Mouse (Mus musculus): ENCODE data around the gene Znrf2. TPM values are rescaled to one million over a fixed set of nuclear protein-coding genes. Genes with fewer than 3 reads are reported as not detected.

The Znrf2 gene
- polyA plus RNA-seq, 1 experiment from 2014 or later = 5.1 TPM

DNA sequence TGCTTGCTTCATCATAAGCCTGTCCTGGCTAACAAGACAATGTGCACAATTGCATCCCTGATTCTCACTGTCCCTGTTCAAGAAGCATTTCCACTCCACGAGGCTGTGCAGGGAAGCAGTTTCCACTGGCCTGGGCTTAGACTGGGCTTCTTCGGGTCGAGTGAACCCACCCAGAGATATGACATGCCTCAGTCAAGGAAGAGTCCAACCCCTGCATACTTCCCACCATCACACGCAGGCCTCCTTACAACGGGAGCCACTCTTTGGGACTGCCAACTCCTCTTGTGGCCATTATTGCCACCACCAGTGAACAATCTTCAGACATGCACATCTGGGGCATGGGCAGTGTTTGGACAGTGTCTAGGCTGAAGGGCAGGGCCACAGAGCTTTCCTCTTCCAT lies 101.8 kb downstream of the Znrf2 start:
- no peaks in the 10 kb centered on the region for H3K4me1 ChIP-seq (ENCODE audit: control insufficient read depth, insufficient read depth, low read length)
- no peaks in the 10 kb centered on the region for H3K9me3 ChIP-seq (ENCODE audit: control insufficient read depth, low read length)
- H3K4me3 ChIP-seq (ENCODE audit: low read depth, low read length) = no peak overlapping the region
- no peaks in the 10 kb centered on the region for H3K36me3 ChIP-seq (ENCODE audit: control insufficient read depth, insufficient read depth, low read length)
- H3K27me3 ChIP-seq (replicated peaks; ENCODE audit: control insufficient read depth, insufficient read depth, low read length) = no peaks in the 10 kb centered on the region
- WGBS = 84% methylated on average over 5 of the region's 5 CpGs
- no peak overlapping the region for H3K4me2 ChIP-seq (ENCODE audit: low read depth, low read length)
- ATAC-seq (ENCODE audit: low read depth) (no peak), DNase-seq (ENCODE audit: low spot score) (no peak)
- no peak overlapping the region for H3K27ac ChIP-seq (replicated peaks; ENCODE audit: low read depth, low read length)
- H3K9ac ChIP-seq (ENCODE audit: low read depth, low read length) = no peak overlapping the region

DNA sequence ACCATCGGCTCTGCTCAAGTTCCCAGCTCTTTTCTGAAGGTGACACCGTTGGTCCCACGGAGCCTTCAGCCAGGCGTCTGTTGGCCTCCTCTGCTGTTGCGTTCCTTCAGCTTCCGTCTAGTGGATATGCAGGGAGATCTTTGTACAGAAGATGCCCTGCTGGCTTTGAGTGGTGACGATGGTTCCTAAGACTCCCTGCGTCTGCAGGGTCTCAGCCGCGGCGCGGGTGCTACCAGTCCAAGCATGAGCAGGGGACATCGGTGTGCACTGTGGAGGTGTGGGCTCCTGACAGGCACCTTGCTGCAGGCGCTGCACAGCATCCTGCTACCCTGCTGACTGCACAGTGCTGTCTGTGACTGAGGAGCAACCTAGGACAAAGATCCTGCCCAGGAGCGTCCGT lies 107.8 kb downstream of the Znrf2 start:
- DNase-seq (ENCODE audit: low spot score) = no peak
- Histone ChIP-seq H3K4me3 (ENCODE audit: low read depth, low read length) (no peak overlapping the region), H3K36me3 (ENCODE audit: control insufficient read depth, insufficient read depth, low read length) (peaks cover 9% of the 10 kb centered on the region; the same call in 1 of the 2 replicates), H3K27ac (replicated peaks; ENCODE audit: low read depth, low read length) (no peak overlapping the region), H3K9me3 (ENCODE audit: control insufficient read depth, low read length) (no peaks in the 10 kb centered on the region), H3K4me1 (ENCODE audit: control insufficient read depth, insufficient read depth, low read length) (no peaks in the 10 kb centered on the region), H3K9ac (ENCODE audit: low read depth, low read length) (no peak overlapping the region), H3K4me2 (ENCODE audit: low read depth, low read length) (no peak overlapping the region), H3K27me3 (replicated peaks; ENCODE audit: control insufficient read depth, insufficient read depth, low read length) (no peaks in the 10 kb centered on the region)
- WGBS = 93% methylated on average over 16 of the region's 16 CpGs
- no peak for ATAC-seq (ENCODE audit: low read depth)

- Histone ChIP-seq H3K4me2 (ENCODE audit: low read depth, low read length) (no peak overlapping the region), H3K4me1 (ENCODE audit: control insufficient read depth, insufficient read depth, low read length) (no peaks in the 10 kb centered on the region), H3K9me3 (ENCODE audit: control insufficient read depth, low read length) (no peaks in the 10 kb centered on the region), H3K36me3 (ENCODE audit: control insufficient read depth, insufficient read depth, low read length) (peaks cover 9% of the 10 kb centered on the region; the same call in 1 of the 2 replicates), H3K9ac (ENCODE audit: low read depth, low read length) (no peak overlapping the region), H3K27ac (replicated peaks; ENCODE audit: low read depth, low read length) (no peak overlapping the region), H3K27me3 (replicated peaks; ENCODE audit: control insufficient read depth, insufficient read depth, low read length) (no peaks in the 10 kb centered on the region), H3K4me3 (ENCODE audit: low read depth, low read length) (no peak overlapping the region)
- no peak for DNase-seq (ENCODE audit: low spot score)
- ATAC-seq (ENCODE audit: low read depth) = no peak
- 55% methylated on average over 7 of the region's 7 CpGs for WGBS
These were observed 109.2 kb downstream of the Znrf2 start for GRCm38 (mm10) chr6:54925736-54926440.

DNA sequence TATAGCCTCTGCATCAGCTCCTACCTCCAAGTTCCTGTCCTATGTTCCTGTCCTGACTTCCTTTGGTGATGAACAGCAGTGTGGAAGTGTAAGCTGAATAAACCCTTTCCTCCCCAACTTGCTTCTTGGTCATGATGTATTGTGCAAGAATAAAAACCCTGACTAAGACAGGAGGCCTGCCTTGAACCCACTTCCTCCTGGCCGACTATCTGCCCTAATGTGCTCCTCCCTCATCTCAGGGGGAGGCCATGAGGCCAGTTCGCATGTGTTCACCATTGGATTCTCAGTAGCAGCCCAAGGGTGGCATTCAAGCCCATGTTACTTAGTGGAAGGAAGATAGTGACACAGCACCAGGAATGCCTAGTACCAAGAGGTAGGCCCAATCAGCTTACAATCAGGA lies 110.2 kb downstream of the Znrf2 start:
- 71% methylated on average over 2 of the region's 2 CpGs for WGBS
- H3K9me3 ChIP-seq (ENCODE audit: control insufficient read depth, low read length) = no peaks in the 10 kb centered on the region
- peaks cover 9% of the 10 kb centered on the region; the same call in 1 of the 2 replicates for H3K36me3 ChIP-seq (ENCODE audit: control insufficient read depth, insufficient read depth, low read length)
- no peaks in the 10 kb centered on the region for H3K27me3 ChIP-seq (replicated peaks; ENCODE audit: control insufficient read depth, insufficient read depth, low read length)
- DNase-seq (ENCODE audit: low spot score) (no peak), ATAC-seq (ENCODE audit: low read depth) (no peak)
- no peak overlapping the region for H3K4me2 ChIP-seq (ENCODE audit: low read depth, low read length)
- H3K4me3 ChIP-seq (ENCODE audit: low read depth, low read length) = no peak overlapping the region
- H3K4me1 ChIP-seq (ENCODE audit: control insufficient read depth, insufficient read depth, low read length) = no peaks in the 10 kb centered on the region
- H3K9ac ChIP-seq (ENCODE audit: low read depth, low read length) = no peak overlapping the region
- no peak overlapping the region for H3K27ac ChIP-seq (replicated peaks; ENCODE audit: low read depth, low read length)

GRCm38 (mm10) chr6:54927946-54928345 lies 111.2 kb downstream of the Znrf2 start:
- H3K4me2 ChIP-seq (ENCODE audit: low read depth, low read length) = no peak overlapping the region
- no peak overlapping the region for H3K27ac ChIP-seq (replicated peaks; ENCODE audit: low read depth, low read length)
- H3K36me3 ChIP-seq (ENCODE audit: control insufficient read depth, insufficient read depth, low read length) = peaks cover 9% of the 10 kb centered on the region; the same call in 1 of the 2 replicates
- ATAC-seq (ENCODE audit: low read depth) (no peak), DNase-seq (ENCODE audit: low spot score) (no peak)
- H3K4me1 ChIP-seq (ENCODE audit: control insufficient read depth, insufficient read depth, low read length) = no peaks in the 10 kb centered on the region
- H3K4me3 ChIP-seq (ENCODE audit: low read depth, low read length) = no peak overlapping the region
- no peak overlapping the region for H3K9ac ChIP-seq (ENCODE audit: low read depth, low read length)
- no peaks in the 10 kb centered on the region for H3K9me3 ChIP-seq (ENCODE audit: control insufficient read depth, low read length)
- WGBS = 78% methylated on average over 6 of the region's 6 CpGs
- H3K27me3 ChIP-seq (replicated peaks; ENCODE audit: control insufficient read depth, insufficient read depth, low read length) = no peaks in the 10 kb centered on the region

- no peak for DNase-seq (ENCODE audit: low spot score)
- H3K9ac ChIP-seq (ENCODE audit: low read depth, low read length) = no peak overlapping the region
- WGBS = 94% methylated on average over 4 of the region's 4 CpGs
These were observed 114.9 kb downstream of the Znrf2 start for GRCm38 (mm10) chr6:54931641-54932040.

GRCm38 (mm10) chr6:54932526-54932925 lies 115.8 kb downstream of the Znrf2 start:
- Histone ChIP-seq H3K27ac (replicated peaks; ENCODE audit: low read depth, low read length) (no peak overlapping the region), H3K36me3 (ENCODE audit: control insufficient read depth, insufficient read depth, low read length) (peaks cover 4% of the 10 kb centered on the region; the same call in 1 of the 2 replicates), H3K9me3 (ENCODE audit: control insufficient read depth, low read length) (no peaks in the 10 kb centered on the region), H3K4me3 (ENCODE audit: low read depth, low read length) (no peak overlapping the region), H3K9ac (ENCODE audit: low read depth, low read length) (no peak overlapping the region), H3K4me2 (ENCODE audit: low read depth, low read length) (no peak overlapping the region), H3K4me1 (ENCODE audit: control insufficient read depth, insufficient read depth, low read length) (no peaks in the 10 kb centered on the region), H3K27me3 (replicated peaks; ENCODE audit: control insufficient read depth, insufficient read depth, low read length) (no peaks in the 10 kb centered on the region)
- 93% methylated on average over 12 of the region's 12 CpGs for WGBS
- ATAC-seq (ENCODE audit: low read depth) (no peak), DNase-seq (ENCODE audit: low spot score) (no peak)

More at GRCm38 (mm10) chr6:54931641-54932040, 114.9 kb downstream of the Znrf2 start:
- Histone ChIP-seq H3K4me3 (ENCODE audit: low read depth, low read length) (no peak overlapping the region), H3K36me3 (ENCODE audit: control insufficient read depth, insufficient read depth, low read length) (peaks cover 9% of the 10 kb centered on the region; the same call in 1 of the 2 replicates), H3K9me3 (ENCODE audit: control insufficient read depth, low read length) (no peaks in the 10 kb centered on the region), H3K4me2 (ENCODE audit: low read depth, low read length) (no peak overlapping the region), H3K4me1 (ENCODE audit: control insufficient read depth, insufficient read depth, low read length) (no peaks in the 10 kb centered on the region), H3K27me3 (replicated peaks; ENCODE audit: control insufficient read depth, insufficient read depth, low read length) (no peaks in the 10 kb centered on the region), H3K27ac (replicated peaks; ENCODE audit: low read depth, low read length) (no peak overlapping the region)
- ATAC-seq (ENCODE audit: low read depth) = no peak

DNA sequence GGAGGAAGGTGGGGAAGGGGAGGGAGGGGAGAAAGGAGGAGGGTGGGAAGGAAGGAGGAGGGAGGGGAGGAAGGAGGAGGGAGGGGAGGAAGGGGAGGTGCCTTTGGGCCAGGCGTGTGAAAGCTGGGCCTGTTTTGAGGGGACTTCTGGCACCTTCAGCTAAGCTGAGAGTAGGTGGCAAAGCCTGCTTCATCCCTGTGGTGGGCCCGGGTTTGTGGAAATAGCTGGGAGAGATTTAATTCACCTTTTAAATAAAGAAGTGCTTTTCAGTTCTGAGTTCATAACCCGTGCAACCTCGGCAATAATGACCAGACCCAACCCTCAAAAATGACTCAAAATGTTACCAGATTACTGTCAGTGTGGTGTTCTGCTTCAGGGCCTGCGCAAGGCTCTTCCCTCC lies 116.5 kb downstream of the Znrf2 start:
- WGBS = 73% methylated on average over 5 of the region's 5 CpGs
- Histone ChIP-seq H3K27me3 (replicated peaks; ENCODE audit: control insufficient read depth, insufficient read depth, low read length) (no peaks in the 10 kb centered on the region), H3K36me3 (ENCODE audit: control insufficient read depth, insufficient read depth, low read length) (no peaks in the 10 kb centered on the region), H3K4me1 (ENCODE audit: control insufficient read depth, insufficient read depth, low read length) (no peaks in the 10 kb centered on the region), H3K9ac (ENCODE audit: low read depth, low read length) (no peak overlapping the region), H3K27ac (replicated peaks; ENCODE audit: low read depth, low read length) (no peak overlapping the region), H3K4me3 (ENCODE audit: low read depth, low read length) (no peak overlapping the region), H3K9me3 (ENCODE audit: control insufficient read depth, low read length) (no peaks in the 10 kb centered on the region), H3K4me2 (ENCODE audit: low read depth, low read length) (no peak overlapping the region)
- ATAC-seq (ENCODE audit: low read depth) (no peak), DNase-seq (ENCODE audit: low spot score) (no peak)

- Histone ChIP-seq H3K4me3 (ENCODE audit: low read depth, low read length) (no peak overlapping the region), H3K9ac (ENCODE audit: low read depth, low read length) (no peak overlapping the region), H3K4me1 (ENCODE audit: control insufficient read depth, insufficient read depth, low read length) (no peaks in the 10 kb centered on the region), H3K27me3 (replicated peaks; ENCODE audit: control insufficient read depth, insufficient read depth, low read length) (no peaks in the 10 kb centered on the region), H3K36me3 (ENCODE audit: control insufficient read depth, insufficient read depth, low read length) (no peaks in the 10 kb centered on the region), H3K27ac (replicated peaks; ENCODE audit: low read depth, low read length) (no peak overlapping the region), H3K9me3 (ENCODE audit: control insufficient read depth, low read length) (no peaks in the 10 kb centered on the region), H3K4me2 (ENCODE audit: low read depth, low read length) (no peak overlapping the region)
- 82% methylated on average over 3 of the region's 3 CpGs for WGBS
- ATAC-seq (ENCODE audit: low read depth) (no peak), DNase-seq (ENCODE audit: low spot score) (no peak)
These were observed 117.2 kb downstream of the Znrf2 start for GRCm38 (mm10) chr6:54933866-54934265.

Data from embryonic facial prominence, embryonic 14.5 days (tissue).